Mouse (Mus musculus): ENCODE data around the gene Tbx4.

DNA sequence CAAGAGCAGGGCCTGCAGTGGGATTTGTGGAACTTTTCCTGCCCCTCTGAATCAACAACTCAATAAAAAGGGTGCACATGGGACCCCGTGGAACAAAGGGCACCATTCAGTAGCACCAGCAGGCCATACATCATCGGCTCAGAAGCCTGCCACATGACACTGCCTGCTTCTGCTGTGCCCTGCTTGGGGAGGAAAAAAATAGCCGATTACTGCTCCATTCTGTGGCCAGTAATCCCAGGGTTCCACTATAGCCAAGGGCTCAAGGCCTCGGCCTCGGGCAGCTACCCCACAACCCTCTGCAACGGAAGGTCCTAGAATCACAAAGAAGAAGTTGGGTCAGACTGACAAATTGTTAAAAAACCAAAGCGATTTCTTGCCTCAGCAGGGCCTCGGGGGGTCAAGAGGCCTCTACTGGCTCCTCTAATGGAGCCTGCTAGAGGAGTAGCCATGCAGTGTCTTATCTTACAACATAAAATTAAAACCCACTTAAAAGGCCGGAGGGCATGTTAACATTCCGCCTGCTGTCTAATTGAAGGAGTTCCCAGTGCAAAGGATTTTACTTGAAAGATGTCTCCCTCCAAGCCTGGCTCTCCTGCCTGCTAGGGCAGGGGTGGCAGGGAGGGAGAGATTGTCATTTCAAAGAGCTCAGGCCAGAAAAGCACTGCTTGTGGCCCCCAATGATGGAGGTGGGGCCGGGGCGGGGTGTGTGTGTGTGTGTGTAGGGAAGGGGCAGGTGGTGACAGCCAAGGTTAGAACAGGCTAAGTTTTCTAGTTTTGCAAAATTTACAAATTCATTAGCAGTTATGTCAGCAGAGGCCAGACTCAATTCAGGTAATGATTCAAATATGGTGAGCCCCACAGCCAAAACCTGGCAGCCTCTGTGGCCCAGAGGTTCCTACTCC lies 31.1 kb downstream of the Tbx4 start:
- TF ChIP-seq GATA2 (IDR thresholded peaks at IDR 0.05; ENCODE audit: borderline replicate concordance, low read depth, low read length) = no peak
- TF ChIP-seq CTCF (IDR thresholded peaks at IDR 0.05; ENCODE audit: low read depth, low read length) = no peak
- no peak for TF ChIP-seq POLR2AphosphoS5 (IDR thresholded peaks at IDR 0.05; ENCODE audit: insufficient replicate concordance, low read depth, low read length)
- no peak for TF ChIP-seq GATA1 (IDR thresholded peaks at IDR 0.05; ENCODE audit: borderline replicate concordance, low read length)
- TF ChIP-seq TAL1 (conservative IDR thresholded peaks at IDR 0.05; ENCODE audit: low read depth, low read length) = no peak

All from G1E (cell line).